Mouse (Mus musculus): ENCODE measurements around the gene Tmem147. TPM values are rescaled to one million over a fixed set of nuclear protein-coding genes. Genes with fewer than 3 reads are reported as not detected.

The Tmem147 gene
- polyA plus RNA-seq (2012; ENCODE audit: insufficient read depth, insufficient read length, missing spikeins), result 74.6 and 80.3 TPM in 2 replicates

DNA sequence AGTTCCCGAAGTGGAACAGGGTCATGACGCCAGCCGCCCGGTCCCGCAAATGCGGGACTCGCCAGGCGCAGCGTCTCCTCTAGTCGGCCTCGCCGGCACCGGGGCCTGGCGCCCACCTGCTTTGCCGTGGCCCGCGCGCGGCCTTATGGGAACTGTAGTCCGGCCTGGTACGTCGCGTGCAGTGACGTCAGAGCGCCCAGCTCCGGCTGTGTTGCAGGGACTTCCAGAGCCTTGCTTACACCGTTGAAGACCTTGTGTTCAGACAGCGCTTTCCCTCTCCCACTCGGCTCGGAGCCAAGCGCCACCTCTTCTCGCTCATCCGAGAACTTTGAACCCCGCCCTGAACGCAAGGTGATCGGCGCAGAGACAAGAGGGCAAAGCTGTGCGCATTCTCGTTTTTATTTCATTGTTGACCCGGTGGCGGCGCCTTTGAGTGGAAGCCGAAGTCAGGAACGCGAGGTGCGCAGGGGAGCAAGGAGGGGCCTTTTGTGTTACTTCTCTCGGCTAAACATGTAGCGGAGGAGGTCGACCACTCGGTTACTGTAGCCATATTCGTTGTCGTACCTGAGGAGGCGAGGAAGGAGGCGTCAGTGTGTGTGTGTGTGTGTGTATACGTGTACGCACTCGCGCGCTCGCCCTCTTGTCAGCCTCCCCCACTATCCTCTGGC, at the start of gene Tmem147:
Gene Tmem147, minus strand, starts transcription at position 145 of the 668 bp plus-strand sequence.
- Histone ChIP-seq H3K27ac (ENCODE audit: insufficient read depth, low read depth, low read length) (peak within 1 kb of the TSS; percentile 56), H3K4me3 (ENCODE audit: insufficient read depth, low read length) (peak within 1 kb of the TSS; percentile 87), H3K4me1 (ENCODE audit: control insufficient read depth, insufficient read depth, low read length) (peaks cover 13% of the 10 kb centered on the region)
- TF ChIP-seq CTCF (IDR thresholded peaks at IDR 0.05; ENCODE audit: low read depth, low read length) (0 out of 2 replicates have a peak, but pooled peaks have one; percentile 23), POLR2A (IDR thresholded peaks at IDR 0.05; ENCODE audit: borderline replicate concordance, low read depth, low read length) (0 out of 2 replicates have a peak, but pooled peaks have one; percentile 36)

DNA sequence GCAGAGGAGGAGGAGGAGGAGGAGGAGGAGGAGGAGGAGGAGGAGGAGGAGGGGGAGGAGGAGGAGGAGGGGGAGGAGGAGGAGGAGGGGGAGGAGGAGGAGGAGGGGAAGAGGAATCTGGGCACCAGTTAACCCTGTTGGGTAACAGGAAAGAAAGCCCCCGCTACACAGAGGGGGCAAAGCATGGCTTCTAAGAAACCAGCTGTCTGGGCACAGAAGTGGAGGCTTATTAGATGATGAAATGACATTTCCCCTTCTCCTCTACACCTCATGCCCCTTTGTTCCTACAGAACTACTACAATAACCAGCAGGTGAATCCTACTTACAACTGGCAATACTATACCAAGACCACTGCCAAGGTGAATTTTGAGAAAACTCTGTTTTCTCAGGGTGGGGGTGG, 48.6 kb upstream of the Tmem147 start:
- no peak overlapping the region for H3K27ac ChIP-seq (ENCODE audit: insufficient read depth, low read depth, low read length)
- H3K4me3 ChIP-seq (ENCODE audit: insufficient read depth, low read length), result no peak overlapping the region
- no peaks in the 10 kb centered on the region; the same call in 1 of the 2 replicates for H3K4me1 ChIP-seq (ENCODE audit: control insufficient read depth, insufficient read depth, low read length)
- TF ChIP-seq CTCF (IDR thresholded peaks at IDR 0.05; ENCODE audit: low read depth, low read length) (no peak), POLR2A (IDR thresholded peaks at IDR 0.05; ENCODE audit: borderline replicate concordance, low read depth, low read length) (no peak)

DNA sequence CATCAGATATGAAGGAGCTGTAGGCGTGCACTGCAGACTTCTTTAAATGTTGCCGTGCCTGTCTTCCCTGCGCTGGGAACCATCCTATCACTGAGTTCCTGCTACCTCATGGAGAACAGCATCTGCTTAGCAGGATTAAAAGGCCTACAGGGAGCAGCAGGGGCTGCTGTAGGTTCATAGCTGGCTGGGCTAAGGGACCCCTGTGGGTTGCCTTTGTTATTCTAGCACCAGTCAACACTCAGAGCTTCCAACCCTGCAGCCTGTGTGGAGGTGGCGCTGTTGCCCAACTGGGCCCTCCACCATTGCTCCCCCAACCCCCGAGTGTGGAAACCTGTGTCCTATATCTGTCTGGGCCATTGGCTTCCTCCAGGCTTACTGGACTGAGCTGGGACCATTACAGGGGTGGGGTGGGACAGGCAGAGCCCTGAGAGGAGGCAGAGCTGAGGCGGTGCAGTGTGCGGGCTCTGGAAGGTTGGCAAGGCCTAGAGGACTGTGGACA, 47.8 kb upstream of the Tmem147 start:
- H3K4me1 ChIP-seq (ENCODE audit: control insufficient read depth, insufficient read depth, low read length), result no peaks in the 10 kb centered on the region; the same call in 1 of the 2 replicates
- no peak overlapping the region for H3K27ac ChIP-seq (ENCODE audit: insufficient read depth, low read depth, low read length)
- H3K4me3 ChIP-seq (ENCODE audit: insufficient read depth, low read length), result no peak overlapping the region
- TF ChIP-seq CTCF (IDR thresholded peaks at IDR 0.05; ENCODE audit: low read depth, low read length) (no peak), POLR2A (IDR thresholded peaks at IDR 0.05; ENCODE audit: borderline replicate concordance, low read depth, low read length) (no peak)

DNA sequence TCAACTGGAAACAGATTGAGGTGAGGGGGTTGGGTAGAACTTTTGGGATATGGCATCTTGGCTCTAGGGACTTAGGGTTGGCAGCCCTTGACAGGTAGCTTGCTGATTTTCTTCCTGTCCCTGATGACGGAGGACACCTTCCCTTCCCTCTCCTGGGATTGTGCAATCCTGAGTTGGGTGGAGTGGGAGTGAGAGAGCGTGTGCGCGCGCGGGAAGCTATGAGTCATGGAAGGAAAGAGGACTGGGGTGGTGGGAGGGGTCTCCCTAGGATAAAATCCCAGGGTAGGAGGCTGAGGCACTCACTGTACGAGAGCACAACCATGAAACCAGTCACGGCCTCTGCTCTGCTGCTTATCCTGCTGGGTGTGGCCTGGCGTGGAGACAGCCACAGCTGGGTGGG, 46.8 kb upstream of the Tmem147 start:
- no peak overlapping the region for H3K4me3 ChIP-seq (ENCODE audit: insufficient read depth, low read length)
- TF ChIP-seq CTCF (IDR thresholded peaks at IDR 0.05; ENCODE audit: low read depth, low read length) (no peak), POLR2A (IDR thresholded peaks at IDR 0.05; ENCODE audit: borderline replicate concordance, low read depth, low read length) (no peak)
- no peaks in the 10 kb centered on the region; the same call in 1 of the 2 replicates for H3K4me1 ChIP-seq (ENCODE audit: control insufficient read depth, insufficient read depth, low read length)
- H3K27ac ChIP-seq (ENCODE audit: insufficient read depth, low read depth, low read length), result no peak overlapping the region

DNA sequence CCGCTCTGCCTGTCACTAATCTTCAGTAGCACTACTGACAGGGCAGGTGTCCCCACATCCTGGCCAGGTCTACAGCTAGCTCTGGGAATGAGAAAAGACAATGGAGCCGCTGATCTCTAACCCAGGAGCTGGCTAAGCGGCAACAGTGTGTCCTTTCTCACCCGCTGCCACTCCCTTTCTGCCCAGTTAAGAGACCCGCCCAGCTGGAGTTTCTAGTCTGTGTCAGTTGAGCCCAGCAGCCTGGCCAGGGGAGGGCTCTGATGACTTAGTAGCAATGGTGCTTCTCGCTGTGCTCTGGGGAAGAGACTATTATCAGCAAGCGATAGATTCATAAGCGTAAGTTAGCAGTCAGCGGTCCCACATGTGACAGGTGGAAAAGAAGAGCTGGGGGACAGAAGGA, 39.9 kb upstream of the Tmem147 start:
- H3K27ac ChIP-seq (ENCODE audit: insufficient read depth, low read depth, low read length), result no peak overlapping the region
- TF ChIP-seq POLR2A (IDR thresholded peaks at IDR 0.05; ENCODE audit: borderline replicate concordance, low read depth, low read length), result no peak
- TF ChIP-seq CTCF (IDR thresholded peaks at IDR 0.05; ENCODE audit: low read depth, low read length), result no peak
- H3K4me3 ChIP-seq (ENCODE audit: insufficient read depth, low read length), result no peak overlapping the region
- no peaks in the 10 kb centered on the region for H3K4me1 ChIP-seq (ENCODE audit: control insufficient read depth, insufficient read depth, low read length)

DNA sequence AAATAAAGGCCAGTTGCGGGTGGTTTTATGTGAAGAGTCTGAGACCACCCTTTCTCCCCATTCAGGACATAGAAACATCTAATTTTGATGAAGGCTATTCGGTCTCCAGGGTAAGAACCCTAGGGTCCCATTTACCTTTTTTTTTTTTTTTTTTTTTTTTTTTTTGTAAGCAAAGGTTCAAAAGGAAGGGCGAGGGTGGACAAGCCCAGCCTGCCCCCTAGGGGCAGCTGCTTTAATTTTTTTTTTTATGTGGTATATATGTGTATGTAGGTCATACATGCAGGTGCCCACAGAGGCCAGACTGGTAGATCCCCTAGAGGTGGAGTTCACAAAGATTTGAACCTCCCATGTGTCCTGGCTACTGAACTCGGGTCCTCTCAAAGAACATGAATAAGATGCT, 37.1 kb upstream of the Tmem147 start:
- H3K4me3 ChIP-seq (ENCODE audit: insufficient read depth, low read length), result no peak overlapping the region
- 0 out of 2 replicates have a peak, but pooled peaks have one; percentile 19 for TF ChIP-seq CTCF (IDR thresholded peaks at IDR 0.05; ENCODE audit: low read depth, low read length)
- no peak for TF ChIP-seq POLR2A (IDR thresholded peaks at IDR 0.05; ENCODE audit: borderline replicate concordance, low read depth, low read length)
- H3K4me1 ChIP-seq (ENCODE audit: control insufficient read depth, insufficient read depth, low read length), result peaks cover 5% of the 10 kb centered on the region
- H3K27ac ChIP-seq (ENCODE audit: insufficient read depth, low read depth, low read length), result no peak overlapping the region

DNA sequence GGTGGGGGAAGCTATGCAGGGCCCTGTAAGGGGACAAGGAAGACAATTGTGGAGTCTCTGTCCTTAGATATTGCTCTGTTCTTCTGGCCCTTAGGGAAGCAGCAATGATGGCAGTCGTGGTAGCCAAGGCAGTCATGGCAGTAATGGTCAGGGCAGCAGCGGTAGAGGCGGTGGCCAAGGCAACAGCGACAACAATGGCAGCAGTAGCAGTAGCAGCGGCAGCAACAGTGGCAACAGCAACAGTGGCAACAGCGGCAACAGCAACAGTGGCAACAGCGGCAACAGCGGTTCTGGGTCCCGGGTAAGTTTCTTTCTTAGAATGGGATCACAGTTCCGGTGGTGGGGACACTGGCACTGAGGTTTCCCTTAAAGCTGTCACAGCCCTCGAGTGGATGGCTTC, 35.8 kb upstream of the Tmem147 start:
- Histone ChIP-seq H3K27ac (ENCODE audit: insufficient read depth, low read depth, low read length) (no peak overlapping the region), H3K4me3 (ENCODE audit: insufficient read depth, low read length) (no peak overlapping the region), H3K4me1 (ENCODE audit: control insufficient read depth, insufficient read depth, low read length) (peaks cover 15% of the 10 kb centered on the region)
- TF ChIP-seq POLR2A (IDR thresholded peaks at IDR 0.05; ENCODE audit: borderline replicate concordance, low read depth, low read length) (no peak), CTCF (IDR thresholded peaks at IDR 0.05; ENCODE audit: low read depth, low read length) (no peak)

DNA sequence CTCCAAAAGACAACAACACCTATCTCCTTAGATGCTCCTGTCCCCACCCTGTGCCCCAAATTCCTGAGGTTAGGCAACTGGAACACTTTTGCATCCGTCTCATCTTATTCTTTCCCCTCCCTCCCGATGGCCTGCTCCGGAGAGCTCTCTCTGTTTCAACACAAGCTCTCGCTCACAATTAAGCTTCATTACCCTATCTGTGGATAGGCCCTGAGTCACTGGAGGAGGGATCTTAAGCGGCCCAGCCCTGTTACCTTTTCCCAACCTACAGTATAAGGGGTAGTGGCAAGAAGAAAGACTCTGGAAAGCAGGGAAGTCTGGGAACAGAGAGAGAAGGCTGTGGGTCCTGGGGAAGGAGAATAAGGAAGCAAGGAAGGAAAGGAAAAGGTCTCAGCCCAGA, 34.1 kb upstream of the Tmem147 start, which contains the start of gene Dmkn:
Gene Dmkn, plus strand, starts transcription at position 301 of the 400 bp plus-strand sequence.
- TF ChIP-seq POLR2A (IDR thresholded peaks at IDR 0.05; ENCODE audit: borderline replicate concordance, low read depth, low read length), result no peak
- no peak for TF ChIP-seq CTCF (IDR thresholded peaks at IDR 0.05; ENCODE audit: low read depth, low read length)
- peaks cover 20% of the 10 kb centered on the region for H3K4me1 ChIP-seq (ENCODE audit: control insufficient read depth, insufficient read depth, low read length)
- H3K4me3 ChIP-seq (ENCODE audit: insufficient read depth, low read length), result no peak within 1 kb of the TSS
- H3K27ac ChIP-seq (ENCODE audit: insufficient read depth, low read depth, low read length), result no peak within 1 kb of the TSS

DNA sequence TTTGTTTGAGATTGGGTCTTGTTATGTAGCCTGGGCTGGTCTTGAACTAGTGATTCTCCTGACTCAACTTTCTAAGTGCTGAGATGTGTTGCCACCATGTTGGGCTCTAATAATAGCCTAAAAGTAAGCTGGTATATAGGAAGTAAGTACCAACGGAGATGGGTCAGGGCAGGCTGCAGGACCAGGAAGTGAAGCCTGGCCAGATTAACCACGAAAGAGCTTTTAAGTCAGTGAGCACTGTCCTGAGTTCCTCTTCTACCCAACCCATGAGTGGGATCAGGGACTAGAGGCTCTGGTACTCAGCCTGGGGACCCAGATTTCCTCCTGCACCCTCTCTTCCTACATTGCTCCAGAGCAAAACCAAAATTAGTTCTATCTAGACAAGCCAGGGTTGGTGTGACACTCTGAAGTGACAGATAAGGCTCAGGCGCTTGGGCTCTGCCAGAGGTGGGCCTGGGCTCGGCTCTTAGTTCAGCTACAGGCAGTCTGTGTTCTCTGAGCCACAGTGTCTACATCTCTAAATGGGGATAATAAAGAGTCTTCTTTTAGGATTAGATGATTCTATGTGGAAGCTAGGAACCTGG, 32.5 kb upstream of the Tmem147 start:
- TF ChIP-seq CTCF (IDR thresholded peaks at IDR 0.05; ENCODE audit: low read depth, low read length), result no peak
- TF ChIP-seq POLR2A (IDR thresholded peaks at IDR 0.05; ENCODE audit: borderline replicate concordance, low read depth, low read length), result no peak
- Histone ChIP-seq H3K4me1 (ENCODE audit: control insufficient read depth, insufficient read depth, low read length) (peaks cover 20% of the 10 kb centered on the region), H3K27ac (ENCODE audit: insufficient read depth, low read depth, low read length) (peak overlapping the region; percentile 59), H3K4me3 (ENCODE audit: insufficient read depth, low read length) (no peak overlapping the region)

DNA sequence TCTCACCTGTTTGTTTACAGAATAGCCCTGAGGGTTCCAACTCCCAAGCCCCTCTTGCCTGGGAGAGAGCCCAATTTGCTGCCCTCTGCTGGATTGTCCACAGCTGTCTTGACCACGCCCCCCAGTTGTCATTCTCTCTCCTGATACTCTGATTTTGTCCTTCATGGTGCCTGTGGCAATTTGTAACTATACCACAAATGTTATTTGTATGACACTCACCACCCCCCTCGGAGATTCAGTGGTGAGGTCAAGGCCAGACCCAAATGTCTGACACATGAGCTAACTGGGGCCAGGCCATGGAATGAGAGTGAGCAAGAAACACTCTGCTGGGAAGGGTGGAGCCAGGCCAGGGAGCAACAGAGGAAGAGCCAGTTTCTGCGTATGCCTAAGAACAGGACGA, 29.5 kb upstream of the Tmem147 start:
- Histone ChIP-seq H3K27ac (ENCODE audit: insufficient read depth, low read depth, low read length) (no peak overlapping the region), H3K4me3 (ENCODE audit: insufficient read depth, low read length) (no peak overlapping the region), H3K4me1 (ENCODE audit: control insufficient read depth, insufficient read depth, low read length) (peaks cover 20% of the 10 kb centered on the region)
- TF ChIP-seq POLR2A (IDR thresholded peaks at IDR 0.05; ENCODE audit: borderline replicate concordance, low read depth, low read length) (no peak), CTCF (IDR thresholded peaks at IDR 0.05; ENCODE audit: low read depth, low read length) (no peak; the same call in 1 of the 2 replicates)

All from bone marrow macrophage, adult 2 months (primary cell).